Mouse (Mus musculus) forebrain, embryonic 14.5 days (tissue): ENCODE data around the gene Catspere2. TPM values are rescaled to one million over a fixed set of nuclear protein-coding genes. Genes with fewer than 3 reads are reported as not detected.
"Not testable (repeated sequence)": the region's sequence is repeated elsewhere in the genome, so short reads cannot be mapped to it uniquely, and the experiment has no call there.

Source experiments
- ATAC-seq: fragments of 200-750 bp; cut with Nextera tagmentation; 2 replicates; pipeline ENCODE4 v1.8.0; 2017; ENCODE audit warnings: mild to moderate bottlenecking, moderate library complexity
- DNase-seq: peaks from one replicate; pipeline ENCODE4 v3.0.0-alpha.2; 2015; ENCODE audit warnings: low spot score
- H3K27ac ChIP-seq: fragments of 300-500 bp; sonication (generic); 2 replicates; pipeline ENCODE4 v1.5.1; 2014; ENCODE audit warnings: low read depth, mild to moderate bottlenecking, control low read depth, low read length, moderate library complexity
- H3K27me3 ChIP-seq: fragments of 300-500 bp; sonication (generic); replicated peaks from 2 replicates; pipeline ENCODE4 v1.6.1; 2014; ENCODE audit warnings: low read length, control low read depth, mixed read lengths; ENCODE audit not compliant: control insufficient read depth, insufficient read depth
- H3K36me3 ChIP-seq: fragments of 300-500 bp; sonication (generic); 2 replicates; pipeline ENCODE4 v1.6.1; 2014; ENCODE audit warnings: low read length, control low read depth; ENCODE audit not compliant: control insufficient read depth, insufficient read depth
- H3K4me1 ChIP-seq: fragments of 300-500 bp; sonication (generic); 2 replicates; pipeline ENCODE4 v1.6.1; 2014; ENCODE audit warnings: antibody characterized with exemption, low read length, control low read depth; ENCODE audit not compliant: control insufficient read depth, insufficient read depth
- H3K4me2 ChIP-seq: fragments of 300-500 bp; sonication (generic); 2 replicates; pipeline ENCODE4 v1.6.1; 2014; ENCODE audit warnings: mild to moderate bottlenecking, control low read depth, low read length
- H3K4me3 ChIP-seq: fragments of 300-500 bp; sonication (generic); 2 replicates; pipeline ENCODE4 v1.5.1; 2014; ENCODE audit warnings: low read depth, low read length, control low read depth
- H3K9ac ChIP-seq: fragments of 300-500 bp; sonication (generic); 2 replicates; pipeline ENCODE4 v1.6.1; 2014; ENCODE audit warnings: mild to moderate bottlenecking, low read length, control low read depth, moderate library complexity
- H3K9me3 ChIP-seq: fragments of 300-500 bp; sonication (generic); replicated peaks from 2 replicates; pipeline ENCODE4 v1.6.1; 2016; ENCODE audit warnings: low read length, control low read depth, mixed read lengths; ENCODE audit not compliant: control insufficient read depth
- WGBS: fragments of 180-500 bp; shearing (Covaris S2); extraction: QIAGEN DNeasy Blood & Tissue Kit; methylation state at CpG from one replicate; pipeline ENCODE4 v1.1.7; 2014; 5-methylcytosine and 5-hydroxymethylcytosine counted together
- polyA plus RNA-seq: library from polyadenylated mRNA; unstranded; fragments of >200 nt; fragmentation: Nextera tagmentation; extraction: Ambion mirVana; gene quantifications from 2 replicates; pipeline ENCODE4 v1.2.1, GENCODE M21; 2014

The Catspere2 gene
- polyA plus RNA-seq, 1 experiment from 2014 or later = 0.06 TPM

- H3K4me2 ChIP-seq = no peak overlapping the region
- no peaks in the 10 kb centered on the region for H3K27me3 ChIP-seq
- no peaks in the 10 kb centered on the region for H3K36me3 ChIP-seq
- H3K27ac ChIP-seq = no peak overlapping the region
- no peak overlapping the region for H3K4me3 ChIP-seq
- WGBS = 90% methylated on average over 10 of the region's 10 CpGs
- DNase-seq = no peak
- ATAC-seq = no peak
- H3K9ac ChIP-seq = no peak overlapping the region
- H3K9me3 ChIP-seq = no peaks in the 10 kb centered on the region
- H3K4me1 ChIP-seq = no peaks in the 10 kb centered on the region
Observed at GRCm38 (mm10) chr1:178205701-178206325, 222.6 kb downstream of the Catspere2 start.

- H3K9me3 ChIP-seq, H3K36me3 ChIP-seq, H3K4me2 ChIP-seq, DNase-seq, H3K27ac ChIP-seq, ATAC-seq, H3K27me3 ChIP-seq, H3K4me3 ChIP-seq, H3K9ac ChIP-seq, H3K4me1 ChIP-seq: not testable (repeated sequence)
- WGBS = 83% methylated on average over 4 of the region's 4 CpGs
Observed at GRCm38 (mm10) chr1:178207856-178208255, 224.6 kb downstream of the Catspere2 start.

GRCm38 (mm10) chr1:178209966-178210365, 226.7 kb downstream of the Catspere2 start:
- Histone ChIP-seq H3K27ac (no peak overlapping the region), H3K4me2 (no peak overlapping the region), H3K4me3 (no peak overlapping the region), H3K4me1 (no peaks in the 10 kb centered on the region), H3K9ac (no peak overlapping the region), H3K27me3 (no peaks in the 10 kb centered on the region), H3K9me3 (no peaks in the 10 kb centered on the region), H3K36me3 (no peaks in the 10 kb centered on the region)
- ATAC-seq = no peak
- DNase-seq = no peak

- H3K27ac ChIP-seq = no peak overlapping the region
- H3K36me3 ChIP-seq = no peaks in the 10 kb centered on the region
- DNase-seq = no peak
- H3K4me3 ChIP-seq = no peak overlapping the region
- H3K9me3 ChIP-seq = no peaks in the 10 kb centered on the region
- no peak overlapping the region for H3K4me2 ChIP-seq
- ATAC-seq = no peak
- H3K9ac ChIP-seq = no peak overlapping the region
- H3K27me3 ChIP-seq = no peaks in the 10 kb centered on the region
- no peaks in the 10 kb centered on the region for H3K4me1 ChIP-seq
Observed at GRCm38 (mm10) chr1:178217157-178217556, 233.9 kb downstream of the Catspere2 start.

- Histone ChIP-seq H3K4me3 (no peak overlapping the region), H3K27ac (no peak overlapping the region), H3K9ac (no peak overlapping the region), H3K4me2 (no peak overlapping the region), H3K4me1 (no peaks in the 10 kb centered on the region), H3K36me3 (no peaks in the 10 kb centered on the region), H3K27me3 (no peaks in the 10 kb centered on the region), H3K9me3 (no peaks in the 10 kb centered on the region)
- DNase-seq (no peak), ATAC-seq (no peak)
Observed at GRCm38 (mm10) chr1:178218305-178218704, 235.1 kb downstream of the Catspere2 start.

- no peak overlapping the region for H3K9ac ChIP-seq
- H3K27me3 ChIP-seq = no peaks in the 10 kb centered on the region
- 0 out of 2 replicates have a peak, but pooled peaks cover under 1% of the 10 kb centered on the region for H3K9me3 ChIP-seq
- no peak overlapping the region for H3K27ac ChIP-seq
- WGBS = 85% methylated on average over 5 of the region's 5 CpGs
- DNase-seq = no peak
- ATAC-seq = no peak
- no peak overlapping the region for H3K4me2 ChIP-seq
- H3K4me1 ChIP-seq = no peaks in the 10 kb centered on the region
- no peaks in the 10 kb centered on the region for H3K36me3 ChIP-seq
- no peak overlapping the region for H3K4me3 ChIP-seq
Observed at GRCm38 (mm10) chr1:178219166-178220077, 236.2 kb downstream of the Catspere2 start.

Other genes with a start within 250 kb of the Catspere2 start
- 52.2 and 53.8 TPM in 2 replicates for gene Adss, start 186.9 kb upstream of the Catspere2 start, polyA plus RNA-seq
- 10.2 and 14.7 TPM in 2 replicates for gene Desi2, start 204.0 kb downstream of the Catspere2 start, polyA plus RNA-seq